Mouse (Mus musculus): ENCODE data around the gene H2-D1.

DNA sequence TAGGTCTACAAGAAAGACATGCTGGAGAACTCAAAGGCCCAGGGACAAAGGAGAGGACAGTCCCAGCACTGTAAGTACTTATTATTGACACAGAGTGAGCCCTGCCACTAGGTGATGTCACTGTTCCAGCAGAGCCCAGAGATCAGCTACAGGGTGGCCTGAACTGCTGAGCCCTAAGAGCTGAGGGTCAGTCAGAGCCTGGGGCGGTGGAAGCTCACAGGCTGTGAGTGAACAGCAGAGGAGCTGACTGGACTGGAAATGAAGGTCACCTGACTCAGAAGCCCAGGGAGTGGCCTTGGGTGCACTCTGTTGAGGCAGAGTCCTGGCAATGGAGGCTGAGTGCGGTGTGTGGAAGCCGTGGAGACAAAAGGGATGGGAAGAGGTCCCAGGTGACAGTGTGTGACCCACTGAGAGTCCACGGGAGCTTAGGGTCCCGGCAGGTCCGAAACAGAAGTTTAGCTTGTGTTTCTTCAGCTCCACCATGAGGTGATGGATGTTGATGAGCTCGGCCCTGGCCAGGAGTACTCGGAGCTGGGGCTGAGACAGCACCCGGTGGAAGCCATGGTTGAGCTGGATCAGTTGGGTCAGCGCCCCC is 41.3 kb downstream of the H2-D1 start:
- TF ChIP-seq CTCF (IDR thresholded peaks at IDR 0.05; ENCODE audit: low read depth) (no peak; the same call in 1 of the 2 replicates), EP300 (IDR thresholded peaks at IDR 0.05; ENCODE audit: low read depth) (no peak)
